Mouse (Mus musculus) liver, embryonic 13.5 days (tissue): ENCODE data around the gene Vmn2r22. TPM values are rescaled to one million over a fixed set of nuclear protein-coding genes. Genes with fewer than 3 reads are reported as not detected.
"Not testable (repeated sequence)": the region's sequence is repeated elsewhere in the genome, so short reads cannot be mapped to it uniquely, and the experiment has no call there.

ENCODE experiments used
- ATAC-seq: fragments of 200-750 bp; cut with Nextera tagmentation; 2 replicates; pipeline ENCODE4 v1.8.0; 2017; ENCODE audit warnings: low read depth, mild to moderate bottlenecking, moderate number of reproducible peaks, moderate library complexity
- DNase-seq: peaks from one replicate; pipeline ENCODE4 v3.0.0; 2022
- H3K27ac ChIP-seq: fragments of 300-500 bp; sonication (generic); 2 replicates; pipeline ENCODE4 v1.5.1; 2015; ENCODE audit warnings: moderate library complexity, mild to moderate bottlenecking, inconsistent platforms
- H3K27me3 ChIP-seq: fragments of 300-500 bp; sonication (generic); 2 replicates; pipeline ENCODE4 v1.6.1; 2015; ENCODE audit warnings: mild to moderate bottlenecking, inconsistent platforms
- H3K36me3 ChIP-seq: fragments of 300-500 bp; sonication (generic); 2 replicates; pipeline ENCODE4 v1.6.1; 2015; ENCODE audit warnings: mild to moderate bottlenecking, inconsistent platforms
- H3K4me1 ChIP-seq: fragments of 300-500 bp; sonication (generic); replicated peaks from 2 replicates; pipeline ENCODE4 v1.6.1; 2015; ENCODE audit warnings: inconsistent platforms
- H3K4me2 ChIP-seq: fragments of 300-500 bp; sonication (generic); 2 replicates; pipeline ENCODE4 v1.6.1; 2015; ENCODE audit warnings: inconsistent platforms, mild to moderate bottlenecking, moderate library complexity
- H3K4me3 ChIP-seq: fragments of 300-500 bp; sonication (generic); replicated peaks from 2 replicates; pipeline ENCODE4 v1.5.1; 2015; ENCODE audit warnings: mild to moderate bottlenecking, inconsistent platforms
- H3K9ac ChIP-seq: fragments of 300-500 bp; sonication (generic); 2 replicates; pipeline ENCODE4 v1.6.1; 2015; ENCODE audit warnings: mild to moderate bottlenecking, inconsistent platforms
- H3K9me3 ChIP-seq: fragments of 300-500 bp; sonication (generic); replicated peaks from 2 replicates; pipeline ENCODE4 v1.6.1; 2016; ENCODE audit warnings: inconsistent platforms
- WGBS: fragments of 180-500 bp; shearing (Covaris S2); methylation state at CpG from one replicate; pipeline ENCODE4 v1.1.7; 2015; ENCODE audit not compliant: insufficient replicate concordance; 5-methylcytosine and 5-hydroxymethylcytosine counted together
- polyA plus RNA-seq: library from polyadenylated mRNA; unstranded; fragments of >200 nt; fragmentation: Nextera tagmentation; extraction: Ambion mirVana; gene quantifications from 2 replicates; pipeline ENCODE4 v1.2.1, GENCODE M21; 2015

Gene Vmn2r22
- polyA plus RNA-seq = not detected in 2 replicates

- not testable (repeated sequence) for H3K9me3 ChIP-seq, DNase-seq, H3K4me1 ChIP-seq, H3K36me3 ChIP-seq, ATAC-seq, H3K4me3 ChIP-seq, H3K9ac ChIP-seq, H3K4me2 ChIP-seq, H3K27me3 ChIP-seq, H3K27ac ChIP-seq
- WGBS = 49% methylated on average over 3 of the region's 3 CpGs
These were observed at the start of gene Vmn2r22 for GRCm38 (mm10) chr6:123650625-123651024. Gene Vmn2r22 (minus strand): TSS chr6:123650725.

GRCm38 (mm10) chr6:123697213-123697612 lies 46.7 kb upstream of the Vmn2r22 start:
- no peak for ATAC-seq

GRCm38 (mm10) chr6:123696639-123697038 lies 46.1 kb upstream of the Vmn2r22 start:
- not testable (repeated sequence) for H3K9ac ChIP-seq, H3K4me3 ChIP-seq, H3K4me1 ChIP-seq, H3K27me3 ChIP-seq, H3K9me3 ChIP-seq, ATAC-seq, H3K36me3 ChIP-seq, DNase-seq, H3K27ac ChIP-seq, H3K4me2 ChIP-seq
- 43% methylated on average over 1 of the region's 1 CpGs for WGBS

More at GRCm38 (mm10) chr6:123697213-123697612, 46.7 kb upstream of the Vmn2r22 start:
- H3K36me3 ChIP-seq = no peaks in the 10 kb centered on the region
- H3K4me3 ChIP-seq = no peak overlapping the region
- H3K9ac ChIP-seq = no peak overlapping the region
- H3K27ac ChIP-seq = no peak overlapping the region
- H3K9me3 ChIP-seq = no peaks in the 10 kb centered on the region
- no peak overlapping the region for H3K4me2 ChIP-seq
- no peaks in the 10 kb centered on the region for H3K4me1 ChIP-seq
- no peak for DNase-seq
- no peaks in the 10 kb centered on the region for H3K27me3 ChIP-seq

- Histone ChIP-seq H3K9me3 (no peaks in the 10 kb centered on the region), H3K4me2 (no peak overlapping the region), H3K27me3 (no peaks in the 10 kb centered on the region), H3K36me3 (no peaks in the 10 kb centered on the region), H3K4me3 (no peak overlapping the region), H3K9ac (no peak overlapping the region), H3K4me1 (no peaks in the 10 kb centered on the region), H3K27ac (no peak overlapping the region)
- 35% methylated on average over 6 of the region's 6 CpGs for WGBS
- ATAC-seq = 0 out of 2 replicates have a peak, but pooled peaks have one; percentile 23
- DNase-seq = no peak
These were observed 6.5 kb upstream of the Vmn2r22 start for GRCm38 (mm10) chr6:123657040-123657439.

- not testable (repeated sequence) for H3K4me1 ChIP-seq, H3K9me3 ChIP-seq, H3K27ac ChIP-seq, H3K36me3 ChIP-seq, DNase-seq, H3K4me3 ChIP-seq, H3K27me3 ChIP-seq, H3K9ac ChIP-seq, H3K4me2 ChIP-seq
- 46% methylated on average over 4 of the region's 4 CpGs for WGBS
- ATAC-seq = peak; percentile 88
These were observed 11.1 kb downstream of the Vmn2r22 start for GRCm38 (mm10) chr6:123639394-123639793.

GRCm38 (mm10) chr6:123623784-123624183 lies 26.7 kb downstream of the Vmn2r22 start:
- DNase-seq, H3K9me3 ChIP-seq, H3K27ac ChIP-seq, H3K27me3 ChIP-seq, H3K4me1 ChIP-seq, H3K36me3 ChIP-seq, H3K4me2 ChIP-seq, ATAC-seq, H3K9ac ChIP-seq, H3K4me3 ChIP-seq: not testable (repeated sequence)
- no CpG with 5 or more reads among the region's 2 CpGs for WGBS

- not testable (repeated sequence) for H3K9me3 ChIP-seq, H3K27me3 ChIP-seq, H3K27ac ChIP-seq, H3K4me3 ChIP-seq, DNase-seq, H3K36me3 ChIP-seq, H3K4me2 ChIP-seq, ATAC-seq, H3K4me1 ChIP-seq, H3K9ac ChIP-seq
- no CpG with 5 or more reads among the region's 5 CpGs for WGBS
These were observed 62.2 kb downstream of the Vmn2r22 start for GRCm38 (mm10) chr6:123588368-123588767.

GRCm38 (mm10) chr6:123587796-123588328 lies 62.7 kb downstream of the Vmn2r22 start:
- ATAC-seq = not testable (repeated sequence)

GRCm38 (mm10) chr6:123583988-123584387 lies 66.5 kb downstream of the Vmn2r22 start:
- ATAC-seq = peak; percentile 67
- not testable (repeated sequence) for H3K9me3 ChIP-seq, H3K9ac ChIP-seq, H3K4me3 ChIP-seq, DNase-seq, H3K36me3 ChIP-seq, H3K27me3 ChIP-seq, H3K4me2 ChIP-seq, H3K27ac ChIP-seq, H3K4me1 ChIP-seq
- no CpG with 5 or more reads among the region's 1 CpGs for WGBS

More at GRCm38 (mm10) chr6:123587796-123588328, 62.7 kb downstream of the Vmn2r22 start:
- DNase-seq, H3K4me3 ChIP-seq, H3K27me3 ChIP-seq, H3K4me2 ChIP-seq, H3K9me3 ChIP-seq, H3K27ac ChIP-seq, H3K9ac ChIP-seq, H3K4me1 ChIP-seq, H3K36me3 ChIP-seq: not testable (repeated sequence)
- WGBS = no CpG with 5 or more reads among the region's 2 CpGs

GRCm38 (mm10) chr6:123574698-123575097 lies 75.8 kb downstream of the Vmn2r22 start:
- not testable (repeated sequence) for DNase-seq, H3K4me3 ChIP-seq, H3K4me1 ChIP-seq, ATAC-seq, H3K9me3 ChIP-seq, H3K27ac ChIP-seq, H3K4me2 ChIP-seq, H3K27me3 ChIP-seq, H3K9ac ChIP-seq, H3K36me3 ChIP-seq
- WGBS = no CpG with 5 or more reads among the region's 2 CpGs
